Mouse (Mus musculus) heart, embryonic 14.5 days (tissue): ENCODE data around the gene Bmpr2. TPM values are rescaled to one million over a fixed set of nuclear protein-coding genes. Genes with fewer than 3 reads are reported as not detected.

Source experiments
- ATAC-seq: fragments of 200-750 bp; cut with Nextera tagmentation; 2 replicates; pipeline ENCODE4 v1.8.0; 2017; ENCODE audit warnings: low read depth, moderate TSS enrichment; ENCODE audit not compliant: insufficient number of reproducible peaks, insufficient read depth, low FRiP score
- H3K27ac ChIP-seq, 2 experiments: fragments of 200-500 bp in 1 of 2; fragments of 300-500 bp in 1 of 2; sonication (generic) in 1 of 2; replicated peaks in 1 of 2; 2 replicates each; pipeline ENCODE4 v1.5.1; 2012 to 2014; ENCODE audit warnings: low read depth in 2 of 2, low read length in 2 of 2, control low read depth in 1 of 2, mild to moderate bottlenecking in 1 of 2, mixed read lengths in 1 of 2; ENCODE audit not compliant: control insufficient read depth in 1 of 2, insufficient read depth in 1 of 2
- H3K27me3 ChIP-seq: fragments of 300-500 bp; sonication (generic); 2 replicates; pipeline ENCODE4 v1.6.1; 2014; ENCODE audit warnings: mild to moderate bottlenecking, low read length, control low read depth; ENCODE audit not compliant: control insufficient read depth, insufficient read depth
- H3K36me3 ChIP-seq: fragments of 300-500 bp; sonication (generic); 2 replicates; pipeline ENCODE4 v1.6.1; 2014; ENCODE audit warnings: mild to moderate bottlenecking, control low read depth, low read length, mixed read lengths; ENCODE audit not compliant: control insufficient read depth, insufficient read depth
- H3K4me1 ChIP-seq, 2 experiments: fragments of 200-500 bp in 1 of 2; fragments of 300-500 bp in 1 of 2; sonication (generic) in 1 of 2; 2 replicates each; pipeline ENCODE4 v1.6.1; 2012 to 2014; ENCODE audit warnings: low read length in 2 of 2, control low read depth in 1 of 2, mixed read lengths in 1 of 2; ENCODE audit not compliant: control insufficient read depth in 2 of 2, insufficient read depth in 2 of 2
- H3K4me2 ChIP-seq: fragments of 300-500 bp; sonication (generic); 2 replicates; pipeline ENCODE4 v1.6.1; 2014; ENCODE audit warnings: mild to moderate bottlenecking, low read length
- H3K4me3 ChIP-seq, 2 experiments: fragments of 200-500 bp in 1 of 2; fragments of 300-500 bp in 1 of 2; sonication (generic) in 1 of 2; 2 replicates each; pipeline ENCODE4 v1.5.1; 2012 to 2014; ENCODE audit warnings: low read length in 2 of 2, mild to moderate bottlenecking in 2 of 2, control low read depth in 1 of 2, low read depth in 1 of 2, moderate library complexity in 1 of 2; ENCODE audit not compliant: control insufficient read depth in 1 of 2, insufficient read depth in 1 of 2
- H3K9ac ChIP-seq: fragments of 300-500 bp; sonication (generic); 2 replicates; pipeline ENCODE4 v1.6.1; 2014; ENCODE audit warnings: mild to moderate bottlenecking, low read length
- H3K9me3 ChIP-seq: fragments of 300-500 bp; sonication (generic); 2 replicates; pipeline ENCODE4 v1.6.1; 2016; ENCODE audit warnings: low read length, control low read depth; ENCODE audit not compliant: control insufficient read depth
- WGBS: fragments of 180-500 bp; shearing (Covaris S2); extraction: QIAGEN DNeasy Blood & Tissue Kit; methylation state at CpG from one replicate; pipeline ENCODE4 v1.1.7; 2014; 5-methylcytosine and 5-hydroxymethylcytosine counted together
- polyA plus RNA-seq: library from polyadenylated mRNA; unstranded; fragments of >200 nt; fragmentation: Nextera tagmentation; extraction: Ambion mirVana; gene quantifications from 2 replicates; pipeline ENCODE4 v1.2.1, GENCODE M21; 2014

Gene Bmpr2
- polyA plus RNA-seq, 1 experiment from 2014 or later, result 13.1 TPM

DNA sequence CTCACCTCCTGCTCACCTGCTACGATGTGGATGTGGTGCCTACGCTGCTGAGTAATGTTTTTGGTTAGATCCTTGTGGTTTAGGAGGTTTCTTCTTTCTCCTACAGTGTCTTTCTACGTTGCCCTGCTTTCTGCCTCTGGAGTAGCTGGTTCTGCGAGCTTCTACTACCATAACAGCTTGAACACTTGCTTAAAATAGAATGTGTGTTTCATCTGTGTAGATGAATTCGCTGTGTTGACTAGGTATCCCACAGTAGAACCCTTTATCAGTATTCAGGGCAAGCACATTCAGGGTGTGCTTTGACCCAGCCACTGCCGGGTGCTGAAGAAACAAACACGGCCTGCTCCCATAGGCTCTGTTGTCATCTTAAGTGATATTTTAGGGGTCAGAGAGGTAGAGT is 114.9 kb downstream of the Bmpr2 start:
- 50% methylated on average over 7 of the region's 7 CpGs for WGBS
- H3K4me1 ChIP-seq, result peaks cover 4 to 16% of the 10 kb centered on the region in 2 experiments; a peak in 3 of 4 replicates
- H3K9me3 ChIP-seq, result no peaks in the 10 kb centered on the region
- H3K4me3 ChIP-seq, result no peak overlapping the region; a peak in 1 of 4 replicates
- H3K9ac ChIP-seq, result peak overlapping the region; percentile 47; the same call in 1 of the 2 replicates
- peaks cover 20% of the 10 kb centered on the region for H3K36me3 ChIP-seq
- no peaks in the 10 kb centered on the region for H3K27me3 ChIP-seq
- H3K27ac ChIP-seq, result peak overlapping the region; percentile 85 to 86
- H3K4me2 ChIP-seq, result peak overlapping the region; percentile 7
- ATAC-seq, result no peak

GRCm38 (mm10) chr1:59883349-59884134 is 120.3 kb downstream of the Bmpr2 start:
- peaks cover 10% of the 10 kb centered on the region for H3K36me3 ChIP-seq
- H3K4me1 ChIP-seq, result peaks cover 6 to 14% of the 10 kb centered on the region in 2 experiments; a peak in 3 of 4 replicates
- H3K27me3 ChIP-seq, result no peaks in the 10 kb centered on the region
- H3K4me2 ChIP-seq, result no peak overlapping the region
- 33% methylated on average over 3 of the region's 3 CpGs for WGBS
- ATAC-seq, result no peak
- H3K9me3 ChIP-seq, result no peaks in the 10 kb centered on the region
- no peak overlapping the region for H3K9ac ChIP-seq
- H3K27ac ChIP-seq, result no peak overlapping the region
- H3K4me3 ChIP-seq, result no peak overlapping the region

- no peak overlapping the region for H3K9ac ChIP-seq
- ATAC-seq, result no peak
- H3K9me3 ChIP-seq, result no peaks in the 10 kb centered on the region
- no peak overlapping the region for H3K27ac ChIP-seq
- H3K27me3 ChIP-seq, result no peaks in the 10 kb centered on the region
- 22% methylated on average over 4 of the region's 4 CpGs for WGBS
- no peak overlapping the region for H3K4me2 ChIP-seq
- peaks cover 4 to 12% of the 10 kb centered on the region in 2 experiments; a peak in 3 of 4 replicates for H3K4me1 ChIP-seq
- no peaks in the 10 kb centered on the region for H3K36me3 ChIP-seq
- no peak overlapping the region for H3K4me3 ChIP-seq
Observed at GRCm38 (mm10) chr1:59886899-59887298, 123.7 kb downstream of the Bmpr2 start.

DNA sequence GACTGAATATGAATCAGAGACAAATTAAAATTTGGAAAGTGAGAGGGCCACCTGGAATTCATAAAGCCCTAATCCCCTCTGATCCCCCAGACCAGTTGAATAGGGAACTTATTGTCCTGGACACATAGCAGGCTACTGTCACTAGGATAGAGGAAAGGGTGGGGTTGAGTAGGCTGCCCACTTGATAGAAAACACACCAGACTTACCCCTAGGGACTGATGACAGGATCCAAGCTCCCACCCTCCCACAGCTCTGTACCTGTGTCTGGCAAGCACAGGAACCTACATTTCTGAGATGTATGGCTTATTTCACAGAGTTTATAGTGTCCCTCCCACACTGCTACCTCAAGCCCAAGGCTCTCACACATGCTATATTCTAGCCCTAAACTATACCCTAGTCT is 124.8 kb downstream of the Bmpr2 start:
- Histone ChIP-seq H3K4me1 (peaks cover 4 to 12% of the 10 kb centered on the region in 2 experiments; a peak in 3 of 4 replicates), H3K27me3 (no peaks in the 10 kb centered on the region), H3K4me2 (no peak overlapping the region), H3K27ac (no peak overlapping the region), H3K4me3 (no peak overlapping the region), H3K36me3 (no peaks in the 10 kb centered on the region), H3K9ac (no peak overlapping the region), H3K9me3 (no peaks in the 10 kb centered on the region)
- no peak for ATAC-seq

DNA sequence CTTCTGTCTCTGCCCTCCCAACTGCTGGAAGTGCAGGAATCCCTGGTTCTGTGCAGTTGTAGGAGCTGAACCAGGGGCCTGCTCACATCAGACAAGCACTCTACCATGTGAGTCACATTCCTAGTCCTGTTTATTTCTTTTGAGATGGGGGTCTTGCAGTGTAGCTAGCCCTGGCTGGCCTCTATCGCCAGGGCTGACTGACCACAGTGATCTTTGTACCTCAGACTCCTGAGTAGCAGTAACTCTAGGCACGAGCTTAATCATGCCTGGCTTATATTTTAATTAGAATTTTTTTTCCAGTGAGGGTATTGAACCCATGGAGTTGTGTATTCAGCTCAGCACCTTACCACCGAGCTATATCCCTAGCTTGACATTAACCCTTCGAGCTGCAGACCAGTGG is 128.0 kb downstream of the Bmpr2 start:
- WGBS, result 77% methylated on average over 4 of the region's 4 CpGs
- Histone ChIP-seq H3K27me3 (no peaks in the 10 kb centered on the region), H3K4me1 (peaks cover 12 to 26% of the 10 kb centered on the region in 2 experiments), H3K9me3 (no peaks in the 10 kb centered on the region), H3K27ac (no peak overlapping the region), H3K4me2 (no peak overlapping the region), H3K9ac (no peak overlapping the region), H3K4me3 (no peak overlapping the region), H3K36me3 (no peaks in the 10 kb centered on the region)
- ATAC-seq, result no peak

DNA sequence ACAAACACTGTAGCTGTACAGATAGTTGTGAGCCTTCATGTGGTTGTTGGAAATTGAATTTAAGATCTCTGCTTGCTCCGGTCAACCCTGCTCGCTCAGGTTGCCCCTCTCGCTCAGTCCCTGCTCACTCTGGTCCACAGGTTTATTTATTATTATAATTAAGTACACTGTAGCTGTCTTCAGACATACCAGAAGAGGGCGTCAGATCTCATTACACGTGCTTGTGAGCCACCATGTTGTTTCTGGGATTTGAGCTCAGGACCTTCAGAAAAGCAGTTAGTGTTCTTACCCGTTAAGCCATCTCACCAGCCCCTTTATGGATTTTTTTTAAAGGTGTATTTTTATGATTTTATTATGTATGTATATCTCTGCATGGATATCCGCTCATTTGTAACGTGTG is 129.6 kb downstream of the Bmpr2 start:
- no peak for ATAC-seq
- H3K4me1 ChIP-seq, result peaks cover 8 to 13% of the 10 kb centered on the region in 2 experiments; a peak in 3 of 4 replicates
- 89% methylated on average over 8 of the region's 8 CpGs for WGBS

DNA sequence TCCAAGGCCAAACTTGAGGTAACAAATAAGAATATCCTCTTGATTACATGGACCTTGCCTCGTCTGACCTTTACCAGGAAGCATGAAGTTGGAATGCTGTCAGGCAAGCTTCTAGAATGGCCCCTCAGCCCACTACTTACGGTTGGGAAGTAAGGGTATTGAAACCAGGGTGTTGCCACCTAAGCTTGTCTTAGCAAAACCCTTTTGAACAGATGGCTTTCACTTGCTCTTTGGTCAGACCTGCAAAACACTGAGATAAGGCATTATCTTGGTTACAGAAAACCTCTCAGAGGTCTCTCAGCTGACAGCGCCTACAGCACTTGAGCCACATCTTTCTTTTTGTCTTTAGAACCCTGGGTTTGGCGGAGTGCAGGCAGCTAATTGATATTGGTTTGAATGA is 130.8 kb downstream of the Bmpr2 start:
- Histone ChIP-seq H3K9me3 (no peaks in the 10 kb centered on the region), H3K27me3 (no peaks in the 10 kb centered on the region), H3K4me3 (no peak overlapping the region), H3K4me2 (no peak overlapping the region), H3K36me3 (no peaks in the 10 kb centered on the region), H3K4me1 (peaks cover 8 to 15% of the 10 kb centered on the region in 2 experiments; a peak in 3 of 4 replicates), H3K9ac (no peak overlapping the region), H3K27ac (no peak overlapping the region)
- no peak for ATAC-seq
- 39% methylated on average over 4 of the region's 4 CpGs for WGBS

More for the DNA sequence above, 129.6 kb downstream of the Bmpr2 start:
- Histone ChIP-seq H3K27me3 (no peaks in the 10 kb centered on the region), H3K9me3 (no peaks in the 10 kb centered on the region), H3K27ac (no peak overlapping the region), H3K4me3 (no peak overlapping the region), H3K4me2 (no peak overlapping the region), H3K36me3 (no peaks in the 10 kb centered on the region), H3K9ac (no peak overlapping the region)
